Mouse (Mus musculus) ES-Bruce4 (cell line): ENCODE measurements around the gene Pcbp2.

ENCODE experiments used
- CTCF ChIP-seq: IDR thresholded peaks from one replicate; pipeline ENCODE4 v1.8.1; 2011; ENCODE audit warnings: low read depth, low read length
- EP300 ChIP-seq: IDR thresholded peaks from 2 replicates; pipeline ENCODE4 v1.6.1; 2011; ENCODE audit warnings: low read depth, low read length; ENCODE audit not compliant: insufficient read depth

GRCm38 (mm10) chr15:102506864-102507263 lies 36.5 kb downstream of the Pcbp2 start:
- TF ChIP-seq EP300 (no peak), CTCF (no peak)
